Mouse (Mus musculus): ENCODE results near the gene Apoe. TPM values are rescaled to one million over a fixed set of nuclear protein-coding genes. Genes with fewer than 3 reads are reported as not detected.

The Apoe gene
- polyA plus RNA-seq, 1 experiment: 422 TPM

DNA sequence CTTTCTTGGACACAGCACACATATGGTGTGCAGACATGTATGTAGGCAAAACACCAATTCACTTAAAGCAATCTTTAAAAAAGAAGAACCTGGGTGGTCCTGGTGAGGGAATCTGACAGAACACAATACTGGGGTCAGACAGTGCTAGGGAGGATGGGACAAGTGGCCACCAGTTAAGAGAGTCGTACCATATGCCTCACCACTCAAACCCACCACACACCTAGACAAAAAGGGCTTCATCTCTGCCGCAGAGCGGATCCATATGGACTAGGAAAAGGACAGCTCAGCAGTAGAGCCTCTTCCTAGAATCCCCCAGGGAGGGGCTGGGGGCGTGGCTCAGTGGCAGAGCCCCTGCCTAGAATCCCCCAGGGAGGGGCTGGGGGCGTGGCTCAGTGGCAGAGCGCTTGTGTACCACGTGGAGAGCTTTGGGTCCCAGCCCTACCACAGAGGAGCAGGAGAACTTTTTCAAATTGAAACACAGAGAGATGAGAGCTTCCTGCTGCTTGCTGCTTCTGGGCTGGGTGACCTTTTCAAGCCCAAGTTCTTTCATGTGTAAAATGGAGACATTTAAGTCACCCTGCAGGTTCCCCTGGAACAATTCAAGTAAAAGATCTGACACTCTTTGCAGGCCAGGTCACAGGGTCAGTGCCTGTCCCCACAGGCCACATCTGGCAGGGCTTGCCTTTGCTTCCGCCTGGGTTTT lies 42.5 kb upstream of the Apoe start:
- 55% methylated on average over 8 of the region's 8 CpGs for WGBS
- H3K4me1 ChIP-seq (ENCODE audit: control insufficient read depth, insufficient read depth, low read length): peaks cover 1% of the 10 kb centered on the region; the same call in 1 of the 2 replicates
- no peak overlapping the region for H3K27ac ChIP-seq (ENCODE audit: control insufficient read depth, insufficient read depth, low read depth, low read length, poor library complexity)

DNA sequence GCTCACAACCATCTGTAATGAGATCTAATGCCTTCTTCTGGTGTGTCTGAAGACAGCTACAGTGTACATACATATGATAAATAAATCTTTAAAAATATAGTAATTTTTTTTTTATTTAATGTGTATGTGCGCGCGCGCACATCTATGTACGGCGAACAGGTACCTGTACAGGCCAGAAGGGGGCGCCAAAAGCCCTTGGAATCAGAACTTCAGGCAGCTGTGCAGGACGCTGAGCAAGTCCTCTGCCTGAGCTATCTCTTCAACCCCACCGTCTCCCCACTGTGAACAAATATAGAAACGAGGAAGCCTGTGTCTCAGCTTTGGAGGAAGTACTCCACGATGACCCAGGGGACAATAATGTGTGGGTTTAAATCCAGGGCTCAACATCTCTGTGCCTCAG lies 41.3 kb upstream of the Apoe start:
- Histone ChIP-seq H3K4me3 (replicated peaks; ENCODE audit: control insufficient read depth, low read depth, low read length) (no peak overlapping the region), H3K4me1 (ENCODE audit: control insufficient read depth, insufficient read depth, low read length) (peaks cover 2% of the 10 kb centered on the region; the same call in 1 of the 2 replicates), H3K27ac (ENCODE audit: control insufficient read depth, insufficient read depth, low read depth, low read length, poor library complexity) (no peak overlapping the region)
- WGBS: 60% methylated on average over 11 of the region's 11 CpGs
- TF ChIP-seq POLR2A (IDR thresholded peaks at IDR 0.05; ENCODE audit: borderline replicate concordance, control insufficient read depth, low read depth, low read length) (no peak), CTCF (IDR thresholded peaks at IDR 0.05; ENCODE audit: control insufficient read depth, insufficient read depth, low read length) (peak; percentile 23; the same call in 1 of the 2 replicates)

More for the DNA sequence above, 42.5 kb upstream of the Apoe start:
- TF ChIP-seq CTCF (IDR thresholded peaks at IDR 0.05; ENCODE audit: control insufficient read depth, insufficient read depth, low read length): no peak
- no peak for TF ChIP-seq POLR2A (IDR thresholded peaks at IDR 0.05; ENCODE audit: borderline replicate concordance, control insufficient read depth, low read depth, low read length)
- H3K4me3 ChIP-seq (replicated peaks; ENCODE audit: control insufficient read depth, low read depth, low read length): no peak overlapping the region

DNA sequence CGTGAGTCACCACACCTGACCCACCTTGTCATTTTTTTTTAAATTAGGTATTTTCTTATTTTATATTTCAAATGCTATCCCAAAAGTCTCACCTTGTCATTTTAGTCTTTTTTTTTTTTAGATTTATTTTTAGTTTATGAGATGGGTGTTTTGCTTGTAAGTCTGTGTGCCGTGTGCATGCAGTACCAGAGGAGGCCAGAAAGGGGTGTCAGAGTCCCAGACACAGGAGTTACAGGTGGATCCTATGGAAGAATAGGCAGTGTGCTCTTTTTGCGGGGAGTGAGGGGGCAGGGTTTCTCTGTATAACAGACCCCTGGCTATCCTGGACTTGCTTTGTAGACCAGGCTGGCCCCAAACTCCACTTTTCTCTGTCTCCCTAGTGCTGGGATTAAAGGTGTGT lies 39.8 kb upstream of the Apoe start:
- Histone ChIP-seq H3K4me1 (ENCODE audit: control insufficient read depth, insufficient read depth, low read length) (peaks cover 2% of the 10 kb centered on the region; the same call in 1 of the 2 replicates), H3K4me3 (replicated peaks; ENCODE audit: control insufficient read depth, low read depth, low read length) (no peak overlapping the region), H3K27ac (ENCODE audit: control insufficient read depth, insufficient read depth, low read depth, low read length, poor library complexity) (no peak overlapping the region)
- 84% methylated on average over 3 of the region's 3 CpGs for WGBS
- TF ChIP-seq POLR2A (IDR thresholded peaks at IDR 0.05; ENCODE audit: borderline replicate concordance, control insufficient read depth, low read depth, low read length) (no peak), CTCF (IDR thresholded peaks at IDR 0.05; ENCODE audit: control insufficient read depth, insufficient read depth, low read length) (no peak)

DNA sequence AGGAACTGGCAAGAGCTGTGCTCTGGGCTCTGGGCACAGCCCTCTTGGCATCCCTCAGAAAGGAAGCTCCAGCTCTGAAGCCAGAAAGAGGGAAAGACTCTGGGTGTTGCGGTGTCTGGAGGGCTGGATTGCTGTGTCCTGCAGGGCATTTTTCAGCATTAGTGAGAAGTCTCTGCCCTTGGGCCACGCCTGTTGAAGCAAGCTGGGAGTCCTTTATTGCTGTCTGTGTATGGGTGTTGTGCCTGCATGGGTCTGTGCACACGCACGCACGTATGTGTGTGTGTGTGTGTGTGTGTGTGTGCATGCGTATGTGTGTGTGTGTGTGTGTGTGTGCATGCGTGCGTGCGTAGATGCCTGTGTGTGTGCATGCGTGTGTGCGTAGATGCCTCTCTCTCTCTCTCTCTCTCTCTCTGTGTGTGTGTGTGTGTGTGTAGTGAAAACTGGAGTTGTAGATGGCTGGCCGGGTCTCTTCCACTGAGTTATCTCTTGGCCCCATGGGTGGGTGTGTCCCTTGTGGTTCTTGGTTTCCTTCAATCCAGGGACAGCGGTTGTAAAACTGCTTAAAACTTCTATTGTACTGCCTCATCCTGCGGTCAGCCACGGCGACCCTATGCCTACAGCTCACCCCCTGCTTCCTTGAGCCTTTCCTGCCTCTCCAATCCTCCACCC lies 37.5 kb upstream of the Apoe start:
- 29% methylated on average over 16 of the region's 16 CpGs for WGBS
- no peak overlapping the region for H3K4me3 ChIP-seq (replicated peaks; ENCODE audit: control insufficient read depth, low read depth, low read length)
- TF ChIP-seq POLR2A (IDR thresholded peaks at IDR 0.05; ENCODE audit: borderline replicate concordance, control insufficient read depth, low read depth, low read length) (no peak), CTCF (IDR thresholded peaks at IDR 0.05; ENCODE audit: control insufficient read depth, insufficient read depth, low read length) (no peak)
- peaks cover 2% of the 10 kb centered on the region; the same call in 1 of the 2 replicates for H3K4me1 ChIP-seq (ENCODE audit: control insufficient read depth, insufficient read depth, low read length)
- peak overlapping the region; percentile 37; the same call in 1 of the 2 replicates for H3K27ac ChIP-seq (ENCODE audit: control insufficient read depth, insufficient read depth, low read depth, low read length, poor library complexity)

DNA sequence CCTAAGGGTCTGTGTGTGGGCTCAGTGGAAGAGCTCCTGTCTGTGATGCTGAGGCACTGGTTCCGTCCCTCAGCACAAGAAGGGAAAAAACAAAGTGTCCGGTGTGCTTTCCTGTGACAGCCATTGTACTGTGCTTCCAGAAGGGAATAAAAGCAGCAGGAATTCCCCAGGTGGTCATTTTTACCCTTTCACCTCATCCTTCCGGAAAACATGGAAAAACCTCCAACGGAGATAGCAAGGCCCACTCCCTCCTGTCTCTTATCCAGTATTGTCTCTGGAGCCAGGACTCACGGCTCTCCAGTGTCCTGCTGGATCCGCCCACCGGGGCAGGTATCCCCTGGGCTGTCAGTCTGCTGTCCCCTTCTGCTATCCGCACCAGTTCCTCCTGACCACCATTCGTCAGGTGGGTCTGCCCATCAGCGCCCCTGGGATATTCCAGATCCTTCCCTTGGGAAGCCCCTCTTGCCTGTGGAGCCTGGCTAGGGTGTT lies 35.2 kb upstream of the Apoe start:
- Histone ChIP-seq H3K27ac (ENCODE audit: control insufficient read depth, insufficient read depth, low read depth, low read length, poor library complexity) (no peak overlapping the region), H3K4me3 (replicated peaks; ENCODE audit: control insufficient read depth, low read depth, low read length) (no peak overlapping the region), H3K4me1 (ENCODE audit: control insufficient read depth, insufficient read depth, low read length) (peaks cover 2% of the 10 kb centered on the region; the same call in 1 of the 2 replicates)
- 89% methylated on average over 10 of the region's 10 CpGs for WGBS
- TF ChIP-seq CTCF (IDR thresholded peaks at IDR 0.05; ENCODE audit: control insufficient read depth, insufficient read depth, low read length) (no peak), POLR2A (IDR thresholded peaks at IDR 0.05; ENCODE audit: borderline replicate concordance, control insufficient read depth, low read depth, low read length) (no peak)

DNA sequence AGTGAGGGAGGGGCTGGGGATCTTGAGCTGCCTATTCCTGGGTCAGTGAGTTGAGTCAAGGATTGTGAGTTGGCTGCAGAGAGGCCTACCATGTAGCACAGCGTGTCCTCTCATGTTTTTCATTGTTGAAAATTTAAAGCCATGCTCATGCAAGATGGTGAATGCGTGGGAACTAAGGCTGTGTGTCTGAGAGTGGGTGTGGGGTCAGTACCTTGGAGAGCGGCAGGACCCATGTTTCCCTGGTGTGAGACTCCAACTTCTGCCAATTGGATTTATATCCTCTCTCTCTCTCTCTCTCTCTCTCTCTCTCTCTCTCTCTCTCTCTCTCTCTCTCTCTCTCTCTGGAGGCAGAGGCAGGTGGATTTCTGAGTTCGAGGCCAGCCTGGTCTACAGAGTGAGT lies 27.6 kb upstream of the Apoe start:
- WGBS: 80% methylated on average over 4 of the region's 4 CpGs
- no peak for TF ChIP-seq CTCF (IDR thresholded peaks at IDR 0.05; ENCODE audit: control insufficient read depth, insufficient read depth, low read length)
- no peak for TF ChIP-seq POLR2A (IDR thresholded peaks at IDR 0.05; ENCODE audit: borderline replicate concordance, control insufficient read depth, low read depth, low read length)
- Histone ChIP-seq H3K4me3 (replicated peaks; ENCODE audit: control insufficient read depth, low read depth, low read length) (no peak overlapping the region), H3K4me1 (ENCODE audit: control insufficient read depth, insufficient read depth, low read length) (no peaks in the 10 kb centered on the region), H3K27ac (ENCODE audit: control insufficient read depth, insufficient read depth, low read depth, low read length, poor library complexity) (no peak overlapping the region)

DNA sequence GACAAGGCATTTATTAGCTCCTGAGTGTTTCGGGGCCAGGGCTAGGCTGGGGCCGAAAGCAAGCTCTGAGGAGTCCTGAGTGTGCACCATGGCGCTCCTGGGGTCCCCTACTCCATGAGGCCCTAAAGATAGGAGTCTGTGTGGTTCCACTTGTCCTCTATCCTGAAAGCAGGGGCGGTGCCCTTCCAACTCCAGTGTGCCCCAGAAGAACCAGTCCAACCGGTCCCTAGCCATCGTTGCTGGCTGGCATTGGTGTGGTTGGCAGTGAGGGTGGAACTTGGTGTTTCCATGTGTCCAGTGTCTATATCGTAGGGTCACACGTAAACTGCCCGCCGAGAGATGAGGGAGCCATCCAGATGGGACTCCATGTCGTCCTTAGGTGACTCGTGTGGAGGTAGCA lies 25.2 kb upstream of the Apoe start:
- Histone ChIP-seq H3K4me1 (ENCODE audit: control insufficient read depth, insufficient read depth, low read length) (no peaks in the 10 kb centered on the region), H3K27ac (ENCODE audit: control insufficient read depth, insufficient read depth, low read depth, low read length, poor library complexity) (no peak overlapping the region), H3K4me3 (replicated peaks; ENCODE audit: control insufficient read depth, low read depth, low read length) (no peak overlapping the region)
- TF ChIP-seq POLR2A (IDR thresholded peaks at IDR 0.05; ENCODE audit: borderline replicate concordance, control insufficient read depth, low read depth, low read length) (no peak), CTCF (IDR thresholded peaks at IDR 0.05; ENCODE audit: control insufficient read depth, insufficient read depth, low read length) (no peak)
- 82% methylated on average over 12 of the region's 12 CpGs for WGBS

DNA sequence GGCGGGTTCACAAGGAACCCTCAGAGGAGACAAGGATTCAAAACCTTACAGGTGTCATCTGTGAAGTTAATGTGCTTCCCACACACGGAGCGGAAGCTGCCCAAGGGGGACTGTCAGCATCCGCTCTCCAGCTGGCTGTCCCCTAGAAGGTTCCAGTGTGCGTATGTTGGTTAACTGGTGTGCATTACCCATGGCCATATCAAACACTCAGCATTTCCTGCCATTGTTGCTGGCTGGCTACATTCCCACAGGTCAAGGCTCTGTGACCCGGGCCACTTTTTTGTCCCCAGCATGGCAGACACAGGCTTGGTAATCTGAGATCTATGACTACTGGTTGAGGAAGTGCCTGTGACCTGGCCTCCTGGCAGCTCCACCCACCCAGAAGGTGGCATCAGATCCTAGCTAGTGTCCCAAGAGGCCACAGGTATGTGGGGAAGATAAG lies 23.8 kb upstream of the Apoe start:
- H3K4me1 ChIP-seq (ENCODE audit: control insufficient read depth, insufficient read depth, low read length): no peaks in the 10 kb centered on the region
- 67% methylated on average over 6 of the region's 6 CpGs for WGBS
- TF ChIP-seq POLR2A (IDR thresholded peaks at IDR 0.05; ENCODE audit: borderline replicate concordance, control insufficient read depth, low read depth, low read length): no peak
- H3K27ac ChIP-seq (ENCODE audit: control insufficient read depth, insufficient read depth, low read depth, low read length, poor library complexity): no peak overlapping the region
- H3K4me3 ChIP-seq (replicated peaks; ENCODE audit: control insufficient read depth, low read depth, low read length): no peak overlapping the region
